Mouse (Mus musculus) limb, embryonic 14.5 days (tissue): ENCODE measurements around the gene Ap2a1. TPM values are rescaled to one million over a fixed set of nuclear protein-coding genes. Genes with fewer than 3 reads are reported as not detected.
A peak's percentile ranks its signal among the peaks of the same experiment; 100 is the strongest.

Experiments used
- ATAC-seq: fragments of 200-750 bp; cut with Nextera tagmentation; 2 replicates; pipeline ENCODE4 v1.8.0; 2017; ENCODE audit warnings: low read depth, moderate number of reproducible peaks, moderate TSS enrichment; ENCODE audit not compliant: low FRiP score
- DNase-seq: peaks from one replicate; pipeline ENCODE4 v3.0.0-alpha.2; 2015; ENCODE audit warnings: low spot score
- H3K27ac ChIP-seq: fragments of 300-500 bp; sonication (generic); replicated peaks from 2 replicates; pipeline ENCODE4 v1.5.1; 2014; ENCODE audit warnings: low read depth, mild to moderate bottlenecking, low read length, moderate library complexity, mixed read lengths
- H3K27me3 ChIP-seq: fragments of 300-500 bp; sonication (generic); 2 replicates; pipeline ENCODE4 v1.6.1; 2014; ENCODE audit warnings: low read length, mixed read lengths; ENCODE audit not compliant: control insufficient read depth, insufficient read depth
- H3K36me3 ChIP-seq: fragments of 300-500 bp; sonication (generic); 2 replicates; pipeline ENCODE4 v1.6.1; 2014; ENCODE audit warnings: mild to moderate bottlenecking, low read length, moderate library complexity, mixed read lengths; ENCODE audit not compliant: control insufficient read depth, insufficient read depth
- H3K4me1 ChIP-seq: fragments of 300-500 bp; sonication (generic); 2 replicates; pipeline ENCODE4 v1.6.1; 2014; ENCODE audit warnings: antibody characterized with exemption, low read length, mixed read lengths; ENCODE audit not compliant: control insufficient read depth, insufficient read depth
- H3K4me2 ChIP-seq: fragments of 300-500 bp; sonication (generic); replicated peaks from 2 replicates; pipeline ENCODE4 v1.6.1; 2014; ENCODE audit warnings: low read depth, mild to moderate bottlenecking, low read length, moderate library complexity; ENCODE audit not compliant: severe bottlenecking
- H3K4me3 ChIP-seq: fragments of 300-500 bp; sonication (generic); replicated peaks from 2 replicates; pipeline ENCODE4 v1.5.1; 2014; ENCODE audit warnings: low read length
- H3K9ac ChIP-seq: fragments of 300-500 bp; sonication (generic); 2 replicates; pipeline ENCODE4 v1.6.1; 2014; ENCODE audit warnings: mild to moderate bottlenecking, low read depth, low read length, moderate library complexity; ENCODE audit not compliant: severe bottlenecking
- H3K9me3 ChIP-seq: fragments of 300-500 bp; sonication (generic); 2 replicates; pipeline ENCODE4 v1.6.1; 2016; ENCODE audit warnings: low read length; ENCODE audit not compliant: control insufficient read depth
- POLR2A ChIP-seq: fragments of 200-500 bp; IDR thresholded peaks from 2 replicates; pipeline ENCODE4 v1.8.0; 2012; ENCODE audit warnings: inconsistent platforms, mild to moderate bottlenecking, moderate library complexity, borderline replicate concordance; ENCODE audit not compliant: insufficient read depth, insufficient read length; ENCODE audit errors: extremely low read depth
- WGBS: fragments of 180-500 bp; shearing (Covaris S2); extraction: QIAGEN DNeasy Blood & Tissue Kit; methylation state at CpG from one replicate; pipeline ENCODE4 v1.1.7; 2014; 5-methylcytosine and 5-hydroxymethylcytosine counted together
- polyA plus RNA-seq, 2 experiments: library from polyadenylated mRNA; depleted of rRNA in 1 of 2; stranded (reverse) in 1 of 2; unstranded in 1 of 2; fragments of >200 nt; fragmentation: Nextera tagmentation in 1 of 2; extraction: Ambion mirVana in 1 of 2; gene quantifications; 2 replicates each; pipeline versions ENCODE4 v1.2.1 to v1.2.3; 2012 to 2014

The Ap2a1 gene
- polyA plus RNA-seq, 2 experiments, result 75.7 to 113 TPM

DNA sequence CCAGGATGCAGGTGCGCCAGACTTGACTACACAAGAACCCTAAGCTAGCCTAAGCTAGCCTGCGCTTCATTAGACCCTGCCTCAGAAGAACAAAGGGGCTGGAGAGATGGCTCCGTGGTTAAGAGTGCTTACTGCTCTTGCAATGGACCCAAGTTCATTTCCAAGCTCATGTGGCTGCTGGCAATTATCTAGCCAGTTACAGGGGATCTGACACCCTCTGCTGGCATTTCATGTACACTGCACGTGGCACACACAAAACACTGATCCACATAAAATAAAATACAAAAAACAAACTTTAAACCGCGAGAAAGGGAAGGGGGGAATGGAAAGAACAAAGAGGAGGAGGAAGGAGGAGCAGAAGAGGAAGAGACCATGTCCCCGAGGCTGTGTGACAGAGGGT is 28.9 kb upstream of the Ap2a1 start:
- H3K4me3 ChIP-seq, result no peak overlapping the region
- peaks cover 32% of the 10 kb centered on the region for H3K36me3 ChIP-seq
- no peaks in the 10 kb centered on the region for H3K9me3 ChIP-seq
- no peak overlapping the region for H3K27ac ChIP-seq
- no peak overlapping the region for H3K9ac ChIP-seq
- H3K27me3 ChIP-seq, result no peaks in the 10 kb centered on the region
- H3K4me1 ChIP-seq, result no peaks in the 10 kb centered on the region
- 53% methylated on average over 7 of the region's 7 CpGs for WGBS
- ATAC-seq (no peak), DNase-seq (peak; percentile 40)
- no peak for TF ChIP-seq POLR2A
- H3K4me2 ChIP-seq, result no peak overlapping the region

DNA sequence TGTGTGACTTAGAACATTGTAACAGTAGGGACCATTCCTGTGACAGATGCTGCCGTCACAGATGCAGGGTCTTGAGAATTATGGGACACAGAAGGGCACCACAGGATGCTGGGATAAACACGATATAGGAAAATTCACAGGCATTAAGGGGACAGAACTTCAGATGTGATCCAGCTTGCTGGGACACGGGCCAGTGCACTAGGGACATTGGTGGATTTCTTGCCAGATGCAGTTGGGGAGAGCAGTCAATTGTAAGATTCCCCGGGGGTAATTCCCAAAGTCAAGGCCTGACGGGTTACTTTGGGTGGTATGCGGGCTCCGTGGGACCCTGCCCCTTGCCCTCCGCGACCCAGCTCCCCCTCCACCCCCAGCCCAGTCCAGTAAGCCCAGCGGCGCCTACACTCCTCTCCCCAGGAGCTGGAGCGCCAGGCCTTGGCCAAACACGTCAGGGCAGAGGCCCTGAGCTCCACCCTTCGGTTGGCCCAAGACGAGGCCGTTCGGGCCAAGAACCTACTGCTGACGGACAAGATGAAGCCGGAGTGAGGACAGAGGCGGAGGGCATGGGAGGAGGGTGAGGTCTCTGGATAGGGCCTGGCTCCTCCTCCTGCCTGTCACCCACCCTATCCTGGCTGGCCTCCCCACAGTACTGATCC is 28.0 kb upstream of the Ap2a1 start:
- 72% methylated on average over 19 of the region's 20 CpGs for WGBS
- no peak for ATAC-seq
- TF ChIP-seq POLR2A, result no peak
- Histone ChIP-seq H3K9me3 (no peaks in the 10 kb centered on the region), H3K4me3 (no peak overlapping the region), H3K9ac (no peak overlapping the region), H3K27me3 (no peaks in the 10 kb centered on the region), H3K27ac (no peak overlapping the region), H3K4me1 (no peaks in the 10 kb centered on the region), H3K4me2 (no peak overlapping the region), H3K36me3 (peaks cover 23% of the 10 kb centered on the region)
- no peak for DNase-seq

DNA sequence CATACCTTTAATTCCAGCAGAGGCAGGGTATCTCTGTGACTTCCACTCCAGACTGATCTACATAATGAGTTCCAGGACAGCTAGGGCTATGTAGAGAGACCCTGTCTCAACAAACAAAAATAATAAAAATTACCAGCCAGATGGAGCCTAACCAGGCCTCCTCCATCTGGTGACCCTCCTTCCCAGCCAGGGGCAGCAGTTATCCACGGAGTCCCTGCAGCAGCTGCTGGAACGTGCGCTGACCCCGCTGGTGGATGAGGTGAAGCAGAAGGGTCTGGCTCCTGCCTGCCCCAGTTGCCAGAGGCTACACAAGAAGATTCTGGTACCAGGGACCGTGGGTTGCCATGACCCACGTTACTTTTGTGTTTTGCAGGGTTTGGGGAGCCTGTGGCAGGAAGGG is 27.0 kb upstream of the Ap2a1 start:
- ATAC-seq (no peak), DNase-seq (no peak)
- Histone ChIP-seq H3K36me3 (peaks cover 14% of the 10 kb centered on the region), H3K9me3 (no peaks in the 10 kb centered on the region), H3K4me1 (peaks cover 4% of the 10 kb centered on the region), H3K27me3 (peaks cover 5% of the 10 kb centered on the region; the same call in 1 of the 2 replicates), H3K9ac (no peak overlapping the region), H3K27ac (no peak overlapping the region), H3K4me3 (no peak overlapping the region), H3K4me2 (no peak overlapping the region)
- TF ChIP-seq POLR2A, result no peak
- WGBS, result 48% methylated on average over 6 of the region's 6 CpGs

DNA sequence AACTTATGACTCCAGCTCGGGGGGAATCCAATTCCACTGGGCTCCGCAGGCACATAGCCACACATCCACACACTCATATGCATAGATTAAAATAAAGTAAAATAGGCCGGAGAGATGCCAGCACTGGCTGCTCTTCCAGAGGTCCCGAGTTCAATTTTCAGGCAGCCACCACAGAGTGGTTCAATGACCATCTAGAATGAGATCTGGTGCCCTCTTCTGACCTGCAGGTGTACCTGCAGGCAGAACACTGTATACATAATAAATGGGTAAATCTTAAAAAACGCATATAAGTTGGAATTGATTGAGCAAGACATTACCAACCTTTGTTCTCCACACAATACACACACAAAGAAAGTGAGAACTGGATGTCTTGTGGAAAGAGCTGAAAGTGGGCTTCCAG is 26.3 kb upstream of the Ap2a1 start:
- no peak for TF ChIP-seq POLR2A
- WGBS, result 55% methylated on average over 5 of the region's 5 CpGs
- no peak overlapping the region for H3K27ac ChIP-seq
- peaks cover 4% of the 10 kb centered on the region for H3K4me1 ChIP-seq
- ATAC-seq (no peak), DNase-seq (no peak)
- peaks cover 12% of the 10 kb centered on the region; the same call in 1 of the 2 replicates for H3K27me3 ChIP-seq
- H3K9ac ChIP-seq, result no peak overlapping the region
- H3K9me3 ChIP-seq, result no peaks in the 10 kb centered on the region
- H3K4me2 ChIP-seq, result no peak overlapping the region
- peaks cover 8% of the 10 kb centered on the region; the same call in 1 of the 2 replicates for H3K36me3 ChIP-seq
- H3K4me3 ChIP-seq, result no peak overlapping the region

DNA sequence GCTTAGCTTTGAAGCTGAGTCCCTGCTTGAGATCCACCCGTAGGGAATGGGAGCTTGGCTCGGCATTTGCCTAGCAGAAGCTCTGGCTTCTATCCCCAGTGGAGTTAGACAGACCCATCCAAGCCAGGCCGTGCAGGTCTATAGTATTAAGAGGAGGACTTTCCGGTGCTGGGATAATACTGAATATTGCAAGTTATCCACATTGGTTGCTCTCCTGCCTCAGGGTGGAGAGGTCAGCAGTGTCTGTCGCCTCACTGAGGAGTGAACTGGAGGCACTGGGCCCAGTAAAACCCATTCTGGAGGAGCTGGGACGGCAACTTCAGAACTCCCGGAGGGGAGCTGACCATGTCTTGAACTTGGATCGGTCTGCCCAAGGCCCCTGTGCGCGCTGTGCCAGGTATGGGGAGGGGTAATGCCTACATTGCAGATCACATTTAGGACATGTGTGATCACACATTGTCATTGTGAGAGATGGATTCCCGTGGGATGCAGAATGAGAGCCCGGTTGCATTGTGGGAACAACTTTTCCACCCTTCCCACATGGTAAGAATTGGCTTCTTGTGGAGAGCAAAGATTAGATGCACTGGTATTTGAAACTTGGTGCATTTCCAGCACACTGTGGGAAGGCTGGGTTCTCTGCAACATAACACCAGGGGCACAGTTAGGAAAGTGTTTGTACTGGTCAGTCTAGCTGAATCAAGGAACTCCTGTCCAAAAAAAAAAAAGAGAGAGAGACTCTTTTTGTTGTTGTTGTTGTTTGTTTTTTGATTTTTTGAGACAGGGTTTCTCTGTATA is 25.0 kb upstream of the Ap2a1 start:
- DNase-seq, result no peak
- Histone ChIP-seq H3K9ac (no peak overlapping the region), H3K4me1 (peaks cover 4% of the 10 kb centered on the region), H3K4me3 (no peak overlapping the region), H3K9me3 (no peaks in the 10 kb centered on the region), H3K27me3 (peaks cover 17% of the 10 kb centered on the region; the same call in 1 of the 2 replicates), H3K36me3 (peaks cover 4% of the 10 kb centered on the region; the same call in 1 of the 2 replicates), H3K27ac (no peak overlapping the region), H3K4me2 (no peak overlapping the region)
- no peak for ATAC-seq
- WGBS, result 83% methylated on average over 12 of the region's 12 CpGs
- TF ChIP-seq POLR2A, result no peak
